Mouse (Mus musculus) hindbrain, embryonic 12.5 days (tissue): ENCODE data around the gene Trip6. TPM values are rescaled to one million over a fixed set of nuclear protein-coding genes. Genes with fewer than 3 reads are reported as not detected.
A peak's percentile ranks its signal among the peaks of the same experiment; 100 is the strongest.

Source experiments
- ATAC-seq: fragments of 200-750 bp; cut with Nextera tagmentation; 2 replicates; pipeline ENCODE4 v1.8.0; 2017; ENCODE audit warnings: moderate TSS enrichment; ENCODE audit not compliant: low FRiP score
- H3K27ac ChIP-seq: fragments of 300-500 bp; sonication (generic); 2 replicates; pipeline ENCODE4 v1.5.1; 2016; ENCODE audit warnings: mild to moderate bottlenecking
- H3K27me3 ChIP-seq: fragments of 300-500 bp; sonication (generic); 2 replicates; pipeline ENCODE4 v1.6.1; 2016; ENCODE audit warnings: mild to moderate bottlenecking
- H3K36me3 ChIP-seq: fragments of 300-500 bp; sonication (generic); 2 replicates; pipeline ENCODE4 v1.6.1; 2016; ENCODE audit warnings: mild to moderate bottlenecking
- H3K4me1 ChIP-seq: fragments of 300-500 bp; sonication (generic); 2 replicates; pipeline ENCODE4 v1.6.1; 2016
- H3K4me2 ChIP-seq: fragments of 300-500 bp; sonication (generic); replicated peaks from 2 replicates; pipeline ENCODE4 v1.6.1; 2016; ENCODE audit warnings: mild to moderate bottlenecking
- H3K4me3 ChIP-seq: fragments of 300-500 bp; sonication (generic); 2 replicates; pipeline ENCODE4 v1.5.1; 2016; ENCODE audit warnings: mild to moderate bottlenecking
- H3K9ac ChIP-seq: fragments of 300-500 bp; sonication (generic); 2 replicates; pipeline ENCODE4 v1.6.1; 2016; ENCODE audit warnings: mild to moderate bottlenecking, moderate library complexity
- H3K9me3 ChIP-seq: fragments of 300-500 bp; sonication (generic); replicated peaks from 2 replicates; pipeline ENCODE4 v1.6.1; 2016; ENCODE audit warnings: mild to moderate bottlenecking
- WGBS: fragments of 180-500 bp; shearing (Covaris S2); methylation state at CpG from one replicate; pipeline ENCODE4 v1.1.7; 2016; 5-methylcytosine and 5-hydroxymethylcytosine counted together
- polyA plus RNA-seq: library from polyadenylated mRNA; unstranded; fragments of >200 nt; fragmentation: Nextera tagmentation; extraction: Ambion mirVana; gene quantifications from 2 replicates; pipeline ENCODE4 v1.2.1, GENCODE M21; 2016

The Trip6 gene
- polyA plus RNA-seq, 1 experiment from 2014 or later, result 40.7 TPM

GRCm38 (mm10) chr5:137306439-137307005 is 7.7 kb downstream of the Trip6 start:
- 18% methylated on average over 12 of the region's 12 CpGs for WGBS
- Histone ChIP-seq H3K27ac (peak overlapping the region; percentile 97), H3K4me2 (peak overlapping the region; percentile 72), H3K4me1 (peaks cover 27% of the 10 kb centered on the region), H3K9me3 (no peaks in the 10 kb centered on the region), H3K4me3 (peak overlapping the region; percentile 90), H3K9ac (peak overlapping the region; percentile 97), H3K27me3 (no peaks in the 10 kb centered on the region), H3K36me3 (peaks cover 54% of the 10 kb centered on the region)
- ATAC-seq, result no peak

GRCm38 (mm10) chr5:137305822-137306221 is 8.4 kb downstream of the Trip6 start:
- H3K4me1 ChIP-seq, result peaks cover 27% of the 10 kb centered on the region
- WGBS, result 70% methylated on average over 3 of the region's 3 CpGs
- peak overlapping the region; percentile 97; the same call in 1 of the 2 replicates for H3K9ac ChIP-seq
- no peak overlapping the region for H3K27ac ChIP-seq
- peak overlapping the region; percentile 90 for H3K4me3 ChIP-seq
- no peaks in the 10 kb centered on the region for H3K9me3 ChIP-seq
- H3K36me3 ChIP-seq, result peaks cover 59% of the 10 kb centered on the region
- peak overlapping the region; percentile 72 for H3K4me2 ChIP-seq
- ATAC-seq, result no peak
- H3K27me3 ChIP-seq, result no peaks in the 10 kb centered on the region

- 43% methylated on average over 4 of the region's 4 CpGs for WGBS
- peaks cover 27% of the 10 kb centered on the region for H3K4me1 ChIP-seq
- peaks cover 59% of the 10 kb centered on the region for H3K36me3 ChIP-seq
- peak overlapping the region; percentile 72 for H3K4me2 ChIP-seq
- H3K27me3 ChIP-seq, result no peaks in the 10 kb centered on the region
- no peaks in the 10 kb centered on the region for H3K9me3 ChIP-seq
- peak overlapping the region; percentile 33; the same call in 1 of the 2 replicates for H3K9ac ChIP-seq
- no peak overlapping the region for H3K27ac ChIP-seq
- peak overlapping the region; percentile 15; the same call in 1 of the 2 replicates for H3K4me3 ChIP-seq
- ATAC-seq, result no peak
Observed at GRCm38 (mm10) chr5:137304816-137305215, 9.4 kb downstream of the Trip6 start.

- Histone ChIP-seq H3K9ac (no peak overlapping the region), H3K4me3 (no peak overlapping the region), H3K36me3 (peaks cover 59% of the 10 kb centered on the region)
Observed at GRCm38 (mm10) chr5:137304165-137304564, 10.0 kb downstream of the Trip6 start.

GRCm38 (mm10) chr5:137303609-137304008 is 10.6 kb downstream of the Trip6 start:
- no peak for ATAC-seq
- Histone ChIP-seq H3K4me1 (peaks cover 27% of the 10 kb centered on the region), H3K27me3 (no peaks in the 10 kb centered on the region), H3K27ac (no peak overlapping the region), H3K4me3 (no peak overlapping the region), H3K4me2 (no peak overlapping the region), H3K9ac (peak overlapping the region; percentile 15; the same call in 1 of the 2 replicates), H3K9me3 (no peaks in the 10 kb centered on the region), H3K36me3 (peaks cover 59% of the 10 kb centered on the region)
- whole genome bisulfite sequencing, result 87% methylated on average over 4 of the region's 4 CpGs

More at GRCm38 (mm10) chr5:137304165-137304564, 10.0 kb downstream of the Trip6 start:
- H3K4me1 ChIP-seq, result peaks cover 27% of the 10 kb centered on the region
- H3K27ac ChIP-seq, result no peak overlapping the region
- H3K9me3 ChIP-seq, result no peaks in the 10 kb centered on the region
- ATAC-seq, result no peak
- WGBS, result 87% methylated on average over 3 of the region's 3 CpGs
- peak overlapping the region; percentile 72; the same call in 1 of the 2 replicates for H3K4me2 ChIP-seq
- no peaks in the 10 kb centered on the region for H3K27me3 ChIP-seq

- no peak for ATAC-seq
- Histone ChIP-seq H3K4me2 (no peak overlapping the region), H3K9ac (no peak overlapping the region), H3K27ac (no peak overlapping the region), H3K36me3 (peaks cover 81% of the 10 kb centered on the region), H3K4me3 (no peak overlapping the region), H3K4me1 (peaks cover 19% of the 10 kb centered on the region), H3K9me3 (no peaks in the 10 kb centered on the region), H3K27me3 (no peaks in the 10 kb centered on the region)
- WGBS, result 74% methylated on average over 21 of the region's 21 CpGs
Observed at GRCm38 (mm10) chr5:137301253-137301652, 13.0 kb downstream of the Trip6 start.

GRCm38 (mm10) chr5:137299240-137299639 is 15.0 kb downstream of the Trip6 start:
- 94% methylated on average over 7 of the region's 7 CpGs for WGBS
- Histone ChIP-seq H3K27ac (no peak overlapping the region), H3K4me2 (no peak overlapping the region), H3K9ac (no peak overlapping the region), H3K36me3 (peaks cover 91% of the 10 kb centered on the region), H3K4me3 (no peak overlapping the region), H3K27me3 (no peaks in the 10 kb centered on the region), H3K9me3 (no peaks in the 10 kb centered on the region), H3K4me1 (peaks cover 8% of the 10 kb centered on the region)
- no peak for ATAC-seq

- no peak for ATAC-seq
- Histone ChIP-seq H3K9ac (no peak overlapping the region), H3K4me1 (peaks cover 16% of the 10 kb centered on the region), H3K36me3 (peaks cover 72% of the 10 kb centered on the region), H3K4me3 (no peak overlapping the region), H3K4me2 (no peak overlapping the region), H3K27me3 (peaks cover 10% of the 10 kb centered on the region), H3K9me3 (no peaks in the 10 kb centered on the region), H3K27ac (no peak overlapping the region)
- 91% methylated on average over 14 of the region's 14 CpGs for WGBS
Observed at GRCm38 (mm10) chr5:137297126-137297525, 17.1 kb downstream of the Trip6 start.

GRCm38 (mm10) chr5:137295712-137296111 is 18.5 kb downstream of the Trip6 start:
- no peak overlapping the region for H3K4me2 ChIP-seq
- H3K4me1 ChIP-seq, result peaks cover 16% of the 10 kb centered on the region
- H3K9ac ChIP-seq, result no peak overlapping the region
- no peak overlapping the region for H3K4me3 ChIP-seq
- no peaks in the 10 kb centered on the region for H3K9me3 ChIP-seq
- H3K27me3 ChIP-seq, result peaks cover 24% of the 10 kb centered on the region
- H3K27ac ChIP-seq, result no peak overlapping the region
- WGBS, result 90% methylated on average over 15 of the region's 15 CpGs
- no peak for ATAC-seq
- H3K36me3 ChIP-seq, result peaks cover 58% of the 10 kb centered on the region

GRCm38 (mm10) chr5:137295296-137295695 is 18.9 kb downstream of the Trip6 start:
- no peak for ATAC-seq
- peak overlapping the region; percentile 80 for H3K9ac ChIP-seq
- peaks cover 28% of the 10 kb centered on the region for H3K27me3 ChIP-seq
- H3K27ac ChIP-seq, result no peak overlapping the region
- H3K9me3 ChIP-seq, result no peaks in the 10 kb centered on the region
- peaks cover 16% of the 10 kb centered on the region for H3K4me1 ChIP-seq
- H3K4me3 ChIP-seq, result peak overlapping the region; percentile 51
- H3K36me3 ChIP-seq, result peaks cover 54% of the 10 kb centered on the region
- peak overlapping the region; percentile 95 for H3K4me2 ChIP-seq
- 79% methylated on average over 9 of the region's 9 CpGs for WGBS

- Histone ChIP-seq H3K9me3 (no peaks in the 10 kb centered on the region), H3K9ac (peak overlapping the region; percentile 80), H3K4me3 (peak overlapping the region; percentile 51), H3K36me3 (peaks cover 48% of the 10 kb centered on the region), H3K27ac (peak overlapping the region; percentile 86), H3K4me2 (peak overlapping the region; percentile 95), H3K27me3 (peaks cover 34% of the 10 kb centered on the region), H3K4me1 (peaks cover 16% of the 10 kb centered on the region)
- WGBS, result 8% methylated on average over 18 of the region's 18 CpGs
- peak; percentile 73 for ATAC-seq
Observed at GRCm38 (mm10) chr5:137294744-137295093, 19.5 kb downstream of the Trip6 start.

- H3K9ac ChIP-seq, result peak within 1 kb of the TSS; percentile 80
- WGBS, result under 1% methylated on average over 52 of the region's 52 CpGs
- peaks cover 41% of the 10 kb centered on the region for H3K36me3 ChIP-seq
- peak within 1 kb of the TSS; percentile 86 for H3K27ac ChIP-seq
- peak within 1 kb of the TSS; percentile 51 for H3K4me3 ChIP-seq
- peaks cover 17% of the 10 kb centered on the region for H3K4me1 ChIP-seq
- H3K27me3 ChIP-seq, result peaks cover 40% of the 10 kb centered on the region
- no peaks in the 10 kb centered on the region for H3K9me3 ChIP-seq
- peak within 1 kb of the TSS; percentile 95 for H3K4me2 ChIP-seq
- ATAC-seq, result peak; percentile 95
Observed at GRCm38 (mm10) chr5:137293839-137294743, 20.1 kb downstream of the Trip6 start, which contains the start of gene Ufsp1. Gene Ufsp1, plus strand, starts transcription at chr5:137294629.
